Mouse (Mus musculus): ENCODE data around the gene Prkn. TPM values are rescaled to one million over a fixed set of nuclear protein-coding genes. Genes with fewer than 3 reads are reported as not detected.

The Prkn gene
- total RNA-seq, 2 experiments from 2014 or later = 12.3 to 13.1 TPM

GRCm38 (mm10) chr17:11284246-11284645 lies 444.1 kb downstream of the Prkn start:
- DNase-seq = no peak

GRCm38 (mm10) chr17:11290183-11290582 lies 450.0 kb downstream of the Prkn start:
- no peak for DNase-seq

DNA sequence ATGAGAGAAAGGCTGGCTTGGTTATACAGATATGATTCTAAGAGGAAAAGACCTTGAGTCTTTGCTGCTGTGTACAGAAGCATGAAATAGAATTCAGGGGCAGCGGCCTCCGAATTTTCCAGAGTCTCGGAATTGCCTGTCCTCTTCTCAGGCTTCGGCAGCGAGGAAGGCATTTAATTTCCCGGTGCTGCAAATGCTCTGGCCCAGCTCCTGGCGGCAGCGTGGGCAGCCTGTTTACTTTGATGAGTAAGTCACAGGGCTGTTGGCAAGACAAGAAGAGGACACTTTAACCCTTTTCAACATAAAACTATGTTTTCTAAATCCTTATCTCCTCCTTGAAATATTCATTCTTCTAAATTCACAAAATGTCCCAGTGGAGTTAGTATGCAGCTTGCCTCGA lies 462.9 kb downstream of the Prkn start:
- DNase-seq = no peak

DNA sequence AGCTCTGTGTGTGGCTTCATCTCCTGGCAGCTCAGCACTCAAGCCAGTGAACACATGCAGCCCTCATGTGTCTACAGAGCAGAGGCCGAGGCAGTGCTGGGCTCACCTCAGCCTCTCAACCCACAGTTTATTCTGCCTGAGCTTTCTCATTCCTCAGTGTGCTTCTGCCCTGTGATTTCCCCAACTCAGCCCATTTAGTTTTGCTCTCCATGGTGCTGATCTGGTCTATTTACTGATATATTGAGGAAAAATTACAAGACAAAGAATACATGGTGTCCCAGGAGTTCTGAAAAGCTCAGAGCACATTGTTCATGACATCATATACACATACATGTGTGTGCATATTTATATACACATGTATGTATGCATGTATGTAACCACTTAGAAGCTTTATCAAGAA lies 469.7 kb downstream of the Prkn start:
- no peak for DNase-seq

DNA sequence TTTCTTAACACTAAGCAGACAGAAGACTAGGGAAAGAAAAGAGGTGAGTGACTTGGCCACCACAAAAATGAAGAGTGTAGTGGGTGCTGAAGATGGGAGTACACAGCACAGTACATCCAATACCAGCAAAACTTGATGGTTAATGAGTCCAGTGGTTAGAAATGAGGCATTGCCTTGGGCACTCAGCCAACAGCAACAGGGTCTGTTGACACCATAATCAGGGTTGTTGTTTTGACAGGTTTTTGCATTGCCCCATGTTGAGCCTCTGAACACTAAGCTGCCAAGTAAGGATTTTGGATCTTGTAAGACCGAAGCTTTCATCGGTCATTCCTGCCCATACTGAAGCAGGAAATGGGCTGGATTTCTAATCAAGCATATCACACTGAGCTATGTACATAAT lies 474.0 kb downstream of the Prkn start:
- no peak for DNase-seq

GRCm38 (mm10) chr17:11315675-11316074 lies 475.5 kb downstream of the Prkn start:
- no peak for DNase-seq

GRCm38 (mm10) chr17:11318946-11319345 lies 478.8 kb downstream of the Prkn start:
- DNase-seq = no peak

GRCm38 (mm10) chr17:11319666-11320360 lies 479.6 kb downstream of the Prkn start:
- DNase-seq = no peak

GRCm38 (mm10) chr17:11332081-11332480 lies 491.9 kb downstream of the Prkn start:
- no peak for DNase-seq

DNA sequence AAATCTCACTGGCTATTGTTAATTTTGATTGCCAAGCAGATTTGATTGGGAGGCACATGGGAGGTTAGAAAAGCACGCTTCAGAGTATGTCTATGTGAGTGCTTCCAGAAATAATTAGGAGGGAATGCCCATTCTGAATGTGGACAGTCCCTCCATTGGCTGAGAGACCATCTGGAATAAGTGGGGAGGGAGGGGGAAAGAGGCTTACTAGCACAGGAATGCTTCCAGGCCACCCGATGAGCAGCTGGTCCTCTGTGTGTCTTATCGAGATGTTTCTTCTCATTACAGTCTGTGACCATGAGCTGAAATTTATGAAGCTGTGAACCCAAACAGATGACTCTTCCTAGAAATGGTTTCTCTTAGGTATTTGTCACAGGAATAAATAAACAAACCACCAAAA lies 493.6 kb downstream of the Prkn start:
- no peak for DNase-seq

GRCm38 (mm10) chr17:11336156-11336555 lies 496.0 kb downstream of the Prkn start:
- no peak for DNase-seq

DNA sequence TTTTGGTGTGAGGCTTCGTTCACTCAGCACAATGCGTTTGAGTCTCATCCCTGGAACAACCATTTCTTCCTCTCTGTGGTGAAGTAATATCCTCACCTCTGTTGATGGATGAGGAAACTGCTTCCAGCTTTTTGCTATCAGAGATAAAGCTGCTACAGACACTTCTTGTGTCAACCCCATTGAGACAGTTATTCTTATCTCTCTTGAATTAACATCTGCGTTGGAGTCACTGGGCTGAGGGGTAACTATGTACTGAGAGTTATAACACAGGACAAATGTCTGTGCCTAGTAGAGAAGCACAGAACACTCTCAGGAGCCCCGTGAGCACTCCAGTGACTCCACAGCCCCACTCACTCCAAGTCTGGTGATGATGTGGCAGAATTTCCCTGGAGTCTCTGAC lies 500.2 kb downstream of the Prkn start:
- DNase-seq = no peak

- no peak for DNase-seq
Observed at GRCm38 (mm10) chr17:11346310-11346709, 506.1 kb downstream of the Prkn start.

GRCm38 (mm10) chr17:11352778-11353552 lies 512.8 kb downstream of the Prkn start:
- peak; percentile 35 to 68 for DNase-seq

DNA sequence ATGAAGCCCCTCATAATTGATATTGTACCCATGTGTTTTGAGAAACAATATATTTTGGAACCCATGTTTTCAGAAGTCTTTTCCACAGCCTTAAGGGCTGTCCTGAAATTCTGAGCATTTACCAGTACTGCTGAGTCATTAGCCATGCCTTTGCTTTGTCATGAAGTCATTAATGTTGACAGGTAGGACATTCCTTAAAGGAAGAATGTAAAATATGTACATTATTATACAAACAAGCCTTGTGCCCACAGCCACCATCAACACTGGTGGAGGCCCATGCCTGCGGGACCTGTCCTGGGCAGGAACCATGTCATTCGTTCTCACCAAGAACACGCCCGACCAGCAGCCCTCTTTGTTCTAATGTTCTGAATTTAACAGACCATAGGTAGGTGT lies 513.4 kb downstream of the Prkn start:
- DNase-seq = no peak

- DNase-seq = no peak
Observed at GRCm38 (mm10) chr17:11354348-11354747, 514.2 kb downstream of the Prkn start.

DNA sequence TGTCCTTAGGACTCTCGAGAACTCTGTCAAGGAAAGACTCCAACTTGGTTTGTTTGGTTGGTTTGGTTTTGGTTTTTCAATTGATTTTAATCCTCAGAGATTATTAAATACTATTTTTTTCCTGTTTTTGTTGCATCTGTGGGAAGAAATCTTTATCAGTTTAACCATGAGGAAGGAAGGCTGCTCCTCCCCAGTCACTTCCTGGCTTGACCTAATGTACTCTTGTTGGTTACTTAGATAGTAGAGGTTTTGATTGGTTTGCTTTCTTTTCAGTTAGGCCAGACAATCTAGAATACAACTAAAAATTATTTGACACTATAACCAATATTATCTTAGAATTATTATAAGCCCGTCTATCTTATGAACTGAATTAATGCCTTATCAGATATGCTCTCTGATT lies 535.3 kb downstream of the Prkn start:
- DNase-seq = no peak

DNA sequence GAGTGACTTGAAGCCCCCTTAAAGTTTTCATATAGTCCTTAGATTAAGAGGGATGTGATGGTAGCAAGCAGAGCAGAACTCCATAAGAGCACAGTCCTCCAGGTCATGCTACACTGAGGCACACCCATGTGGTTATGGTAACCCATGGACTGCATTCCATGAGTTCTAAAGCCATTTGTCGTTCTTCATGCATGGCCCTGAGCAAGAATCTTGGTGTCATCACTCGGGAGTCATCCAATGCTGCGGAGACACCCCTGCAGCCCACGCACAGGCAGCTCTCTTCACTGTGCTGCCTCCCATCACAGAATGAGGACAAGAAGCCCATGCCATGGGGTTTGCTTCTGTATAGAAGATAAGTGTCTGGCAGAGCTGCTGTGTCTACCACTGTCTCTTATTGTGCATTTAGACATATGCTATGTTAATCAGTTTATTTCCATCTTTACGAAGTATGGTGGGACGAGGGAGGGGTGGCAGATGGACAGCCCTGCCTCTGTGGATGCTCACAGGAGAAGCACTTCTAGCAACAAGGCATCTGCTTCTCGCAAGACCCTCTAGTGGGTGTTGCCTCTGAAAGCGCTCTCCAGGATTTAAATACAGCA lies 543.3 kb downstream of the Prkn start:
- no peak for DNase-seq

GRCm38 (mm10) chr17:11385246-11385645 lies 545.1 kb downstream of the Prkn start:
- peak in 1 of 2 experiments; percentile 1 for DNase-seq

DNA sequence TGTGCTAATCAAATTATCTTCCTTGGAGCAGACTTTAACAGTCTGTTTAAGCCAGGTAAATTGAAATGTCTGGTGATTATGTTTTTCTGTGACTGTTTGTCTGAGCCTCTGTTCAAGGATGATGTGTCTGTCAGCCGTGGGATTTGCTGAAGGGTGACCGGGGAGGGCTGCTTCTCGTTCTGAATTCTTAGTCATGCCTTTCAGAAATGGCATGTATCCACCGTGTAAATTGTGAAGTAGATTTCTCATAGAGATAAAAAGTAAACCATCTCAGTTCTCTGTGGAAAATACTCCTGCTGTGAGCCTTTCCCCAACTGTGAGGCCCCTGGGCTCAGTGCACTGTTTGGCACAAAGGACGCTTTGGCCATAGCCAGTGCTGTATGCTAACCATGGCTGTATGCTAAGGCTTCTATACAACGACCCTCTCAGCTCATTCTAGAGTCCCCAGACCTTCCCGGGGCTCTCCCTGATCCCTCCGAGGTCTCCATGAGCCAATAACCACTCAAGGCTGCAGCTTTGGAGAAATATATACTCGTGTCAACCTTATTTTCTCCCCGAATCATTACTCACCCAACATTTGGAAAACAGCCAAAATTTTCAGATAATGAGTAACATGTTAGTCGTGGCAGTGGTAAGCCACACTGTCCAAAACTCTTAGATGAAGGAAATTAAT lies 552.6 kb downstream of the Prkn start:
- no peak for DNase-seq

DNA sequence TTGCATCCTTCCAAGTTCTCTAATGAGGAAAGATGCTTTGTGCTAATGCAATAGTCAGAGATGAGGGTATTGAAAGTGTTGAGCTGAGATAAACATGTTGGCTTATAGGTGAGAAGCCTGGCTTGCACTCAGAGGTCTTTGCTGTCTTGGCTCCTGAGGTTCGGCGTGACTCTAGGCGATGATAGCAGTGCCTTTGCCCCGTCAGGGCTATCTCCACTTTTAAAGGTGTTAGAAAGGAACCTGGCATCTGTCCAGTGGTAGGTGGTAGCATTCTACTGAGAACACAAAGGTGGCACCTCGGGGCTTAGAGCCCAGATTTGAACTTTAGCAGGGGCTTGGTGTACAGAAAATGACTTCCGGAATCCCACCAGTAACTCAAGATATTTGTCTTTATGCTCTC lies 554.4 kb downstream of the Prkn start:
- peak; percentile 5 to 22 for DNase-seq

- no peak for DNase-seq
Observed at GRCm38 (mm10) chr17:11397678-11398077, 557.5 kb downstream of the Prkn start.
